Mouse (Mus musculus) liver, embryonic 14.5 days (tissue): ENCODE measurements at regions not wholly inside any gene's neighbourhood (a gene's known extent, or its start where the extent isn't known, plus 50 kb on each side); places are given as distances from the start of the nearest gene placed in this dataset.

ENCODE experiments used
- CTCF ChIP-seq: IDR thresholded peaks from 2 replicates; pipeline ENCODE4 v1.5.1; 2016; ENCODE audit warnings: antibody characterized with exemption, low read depth, control low read depth
- EP300 ChIP-seq: IDR thresholded peaks from 2 replicates; pipeline ENCODE4 v1.6.1; 2016; ENCODE audit warnings: antibody characterized with exemption, low read depth

DNA sequence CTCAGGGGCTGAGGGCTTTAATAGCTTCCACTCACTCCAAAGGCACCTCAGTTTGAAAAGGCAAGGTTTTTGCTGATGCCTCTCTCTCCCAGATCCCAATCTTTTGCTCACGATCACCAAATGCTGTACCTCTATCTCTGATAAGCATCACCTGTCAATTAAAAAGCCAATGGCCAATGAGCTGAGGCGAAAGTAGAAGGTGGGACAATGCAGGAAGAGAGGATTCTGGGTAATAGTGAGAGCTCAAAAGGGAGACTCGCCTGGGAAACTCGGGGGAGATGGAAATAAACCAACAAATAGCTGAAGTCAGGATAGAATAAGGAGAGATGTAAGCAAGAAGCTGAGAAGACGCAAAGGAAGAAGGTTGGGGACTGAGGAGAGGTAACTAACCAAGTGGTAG lies 105.0 kb upstream of the Arid2 start:
- TF ChIP-seq CTCF = no peak
- no peak for TF ChIP-seq EP300
